Mouse (Mus musculus) liver, postnatal 0 days (tissue): ENCODE measurements around the gene Ky. TPM values are rescaled to one million over a fixed set of nuclear protein-coding genes. Genes with fewer than 3 reads are reported as not detected.

Experiments
- ATAC-seq: fragments of 200-750 bp; cut with Nextera tagmentation; 2 replicates; pipeline ENCODE4 v1.8.0; 2017; ENCODE audit warnings: mild to moderate bottlenecking, moderate library complexity
- DNase-seq: peaks from one replicate; pipeline ENCODE4 v3.0.0-alpha.2; 2016
- H3K27ac ChIP-seq: fragments of 300-500 bp; sonication (generic); 2 replicates; pipeline ENCODE4 v1.5.1; 2014; ENCODE audit warnings: antibody characterized with exemption, moderate library complexity, mild to moderate bottlenecking, low read depth
- H3K27me3 ChIP-seq: fragments of 300-500 bp; sonication (generic); 2 replicates; pipeline ENCODE4 v1.6.1; 2014; ENCODE audit warnings: low read length, control low read depth, mixed read lengths; ENCODE audit not compliant: insufficient read depth
- H3K36me3 ChIP-seq: fragments of 300-500 bp; sonication (generic); replicated peaks from 2 replicates; pipeline ENCODE4 v1.6.1; 2014; ENCODE audit warnings: mild to moderate bottlenecking, control low read depth, low read length, moderate library complexity, mixed read lengths; ENCODE audit not compliant: insufficient read depth
- H3K4me1 ChIP-seq: fragments of 300-500 bp; sonication (generic); 2 replicates; pipeline ENCODE4 v1.6.1; 2014; ENCODE audit warnings: antibody characterized with exemption, mild to moderate bottlenecking, control low read depth; ENCODE audit not compliant: insufficient read depth
- H3K4me2 ChIP-seq: fragments of 300-500 bp; sonication (generic); 2 replicates; pipeline ENCODE4 v1.6.1; 2014; ENCODE audit warnings: low read depth, mild to moderate bottlenecking, low read length, moderate library complexity, mixed read lengths
- H3K4me3 ChIP-seq: fragments of 300-500 bp; sonication (generic); 2 replicates; pipeline ENCODE4 v1.5.1; 2014; ENCODE audit warnings: low read depth, low read length
- H3K9ac ChIP-seq: fragments of 300-500 bp; sonication (generic); replicated peaks from 2 replicates; pipeline ENCODE4 v1.6.1; 2014; ENCODE audit warnings: mild to moderate bottlenecking, moderate library complexity
- H3K9me3 ChIP-seq: fragments of 300-500 bp; sonication (generic); 2 replicates; pipeline ENCODE4 v1.6.1; 2016; ENCODE audit warnings: mild to moderate bottlenecking, control low read depth, low read length, mixed read lengths
- CTCF ChIP-seq: sonication (generic); IDR thresholded peaks from 2 replicates; pipeline ENCODE4 v1.5.1; 2016; ENCODE audit warnings: antibody characterized with exemption, low read depth
- EP300 ChIP-seq: IDR thresholded peaks from 2 replicates; pipeline ENCODE4 v1.6.1; 2016; ENCODE audit warnings: antibody characterized with exemption, low read depth, mild to moderate bottlenecking
- WGBS: fragments of 180-500 bp; shearing (Covaris S2); extraction: QIAGEN DNeasy Blood & Tissue Kit; methylation state at CpG from one replicate; pipeline ENCODE4 v1.1.7; 2014; ENCODE audit not compliant: insufficient replicate concordance; 5-methylcytosine and 5-hydroxymethylcytosine counted together
- polyA plus RNA-seq: library from polyadenylated mRNA; unstranded; fragments of >200 nt; fragmentation: Nextera tagmentation; extraction: Ambion mirVana; gene quantifications from 2 replicates; pipeline ENCODE4 v1.2.1, GENCODE M21; 2015

The Ky gene
- polyA plus RNA-seq, 1 experiment from 2014 or later: not detected

GRCm38 (mm10) chr9:102501113-102501512, 4.4 kb upstream of the Ky start:
- TF ChIP-seq CTCF (no peak), EP300 (no peak)
- Histone ChIP-seq H3K27me3 (peaks cover 14% of the 10 kb centered on the region), H3K27ac (no peak overlapping the region), H3K36me3 (no peaks in the 10 kb centered on the region), H3K9me3 (no peaks in the 10 kb centered on the region), H3K4me3 (no peak overlapping the region), H3K4me1 (no peaks in the 10 kb centered on the region), H3K9ac (no peak overlapping the region), H3K4me2 (no peak overlapping the region)
- DNase-seq (no peak), ATAC-seq (no peak)
- 66% methylated on average over 4 of the region's 4 CpGs for WGBS

DNA sequence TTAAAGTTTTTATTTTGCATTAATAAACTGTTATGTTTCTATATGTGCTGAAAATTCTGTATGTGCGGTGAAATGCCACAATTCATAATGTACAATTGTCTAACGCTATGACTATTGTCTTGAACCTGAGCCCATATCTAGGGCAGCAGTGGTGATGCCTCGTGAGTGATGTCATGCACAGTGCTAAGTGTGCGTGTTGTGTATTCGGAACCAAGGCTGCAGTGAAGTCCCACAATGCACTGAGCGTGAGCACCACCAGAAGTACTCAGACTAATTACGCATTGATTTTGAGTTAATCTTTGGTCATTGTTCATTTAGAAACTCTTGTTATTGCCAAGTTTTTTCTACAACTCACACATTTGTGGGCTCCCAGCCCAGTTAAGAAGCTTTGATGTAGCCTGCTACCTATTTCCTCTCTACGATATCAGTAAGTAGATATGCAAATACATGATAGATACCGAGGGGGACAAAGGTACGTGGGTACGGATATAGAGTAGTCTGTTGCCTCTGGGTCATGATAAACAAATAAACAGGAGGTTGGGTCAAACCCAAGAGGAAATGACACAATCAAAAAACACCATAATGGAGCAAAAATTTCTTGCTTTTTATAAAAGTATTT, 3.4 kb upstream of the Ky start:
- Histone ChIP-seq H3K9ac (no peak overlapping the region), H3K36me3 (no peaks in the 10 kb centered on the region), H3K4me1 (no peaks in the 10 kb centered on the region), H3K4me3 (no peak overlapping the region), H3K27ac (no peak overlapping the region), H3K9me3 (no peaks in the 10 kb centered on the region), H3K4me2 (no peak overlapping the region), H3K27me3 (peaks cover 24% of the 10 kb centered on the region)
- DNase-seq (no peak), ATAC-seq (no peak)
- 65% methylated on average over 11 of the region's 11 CpGs for WGBS
- TF ChIP-seq CTCF: no peak
- no peak for TF ChIP-seq EP300

- no peak for TF ChIP-seq CTCF
- TF ChIP-seq EP300: no peak
- peaks cover 24% of the 10 kb centered on the region for H3K27me3 ChIP-seq
- DNase-seq (no peak), ATAC-seq (no peak)
- no peaks in the 10 kb centered on the region for H3K4me1 ChIP-seq
- no peak overlapping the region for H3K4me2 ChIP-seq
- 60% methylated on average over 3 of the region's 3 CpGs for WGBS
- no peak overlapping the region for H3K4me3 ChIP-seq
- no peaks in the 10 kb centered on the region for H3K36me3 ChIP-seq
- H3K9ac ChIP-seq: no peak overlapping the region
- H3K9me3 ChIP-seq: no peaks in the 10 kb centered on the region
- H3K27ac ChIP-seq: no peak overlapping the region
These were observed 703 bp upstream of the Ky start for GRCm38 (mm10) chr9:102504716-102505378.

- TF ChIP-seq EP300 (no peak), CTCF (no peak)
- 73% methylated on average over 3 of the region's 3 CpGs for WGBS
- Histone ChIP-seq H3K4me1 (no peaks in the 10 kb centered on the region), H3K9ac (no peak overlapping the region), H3K4me2 (no peak overlapping the region), H3K9me3 (no peaks in the 10 kb centered on the region), H3K27ac (no peak overlapping the region), H3K4me3 (no peak overlapping the region), H3K27me3 (peaks cover 24% of the 10 kb centered on the region), H3K36me3 (no peaks in the 10 kb centered on the region)
- no peak for DNase-seq
- ATAC-seq: no peak
These were observed 2.8 kb downstream of the Ky start for GRCm38 (mm10) chr9:102508315-102508714.

DNA sequence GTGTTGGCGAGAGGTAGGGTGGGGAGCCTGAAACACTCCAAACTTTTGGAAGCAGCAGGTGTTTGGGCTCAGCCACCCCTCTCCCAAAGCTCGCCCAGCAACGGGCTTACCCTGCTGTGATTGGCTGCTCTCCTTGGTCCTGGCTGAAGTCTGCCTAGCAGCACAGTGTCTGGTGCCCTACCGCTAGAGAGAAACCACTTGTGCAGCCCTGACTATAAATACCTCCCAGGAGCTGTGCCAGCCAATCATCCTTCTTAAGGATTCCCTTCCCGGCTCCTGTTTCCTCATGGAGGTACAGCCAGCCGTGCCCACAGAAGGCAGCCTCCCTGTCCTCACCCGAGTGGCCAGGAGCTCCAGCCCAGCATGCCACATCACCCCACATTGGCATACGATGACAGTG, 5.9 kb downstream of the Ky start:
- DNase-seq: no peak
- TF ChIP-seq CTCF (no peak), EP300 (no peak)
- Histone ChIP-seq H3K27me3 (peaks cover 7% of the 10 kb centered on the region), H3K36me3 (no peaks in the 10 kb centered on the region), H3K27ac (no peak overlapping the region), H3K4me2 (no peak overlapping the region), H3K4me3 (no peak overlapping the region), H3K4me1 (no peaks in the 10 kb centered on the region), H3K9ac (no peak overlapping the region), H3K9me3 (no peaks in the 10 kb centered on the region)
- no peak for ATAC-seq
- WGBS: 38% methylated on average over 8 of the region's 8 CpGs

DNA sequence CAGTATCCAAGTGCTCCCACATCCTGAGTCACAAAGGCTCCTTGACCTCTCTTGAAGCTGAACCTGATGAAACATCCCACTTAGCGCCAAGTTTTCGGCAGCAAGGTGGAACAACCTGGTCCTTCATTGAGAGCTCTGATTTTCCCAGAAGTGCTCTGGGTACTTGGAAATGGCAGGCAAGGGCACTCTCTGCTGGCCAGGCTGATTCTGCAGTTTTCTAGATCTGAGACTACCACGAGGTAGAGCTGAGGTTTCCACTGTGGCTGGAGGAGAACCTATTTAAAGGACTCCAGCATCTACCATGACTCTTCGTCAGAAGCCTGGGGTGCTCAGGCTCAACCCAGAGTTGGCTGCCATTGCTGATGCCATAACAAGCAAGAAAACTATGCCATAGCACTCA, 8.0 kb downstream of the Ky start:
- H3K4me2 ChIP-seq: no peak overlapping the region
- H3K4me3 ChIP-seq: no peak overlapping the region
- ATAC-seq: no peak
- H3K27ac ChIP-seq: no peak overlapping the region
- H3K9me3 ChIP-seq: no peaks in the 10 kb centered on the region
- no peak for TF ChIP-seq EP300
- no peak for TF ChIP-seq CTCF
- H3K27me3 ChIP-seq: no peaks in the 10 kb centered on the region
- no peak overlapping the region for H3K9ac ChIP-seq
- 65% methylated on average over 4 of the region's 4 CpGs for WGBS
- no peaks in the 10 kb centered on the region for H3K36me3 ChIP-seq
- H3K4me1 ChIP-seq: no peaks in the 10 kb centered on the region
- DNase-seq: no peak
